Mouse (Mus musculus): ENCODE results near the gene Abi1. TPM values are rescaled to one million over a fixed set of nuclear protein-coding genes. Genes with fewer than 3 reads are reported as not detected.
"Not testable (repeated sequence)": the region's sequence is repeated elsewhere in the genome, so short reads cannot be mapped to it uniquely, and the experiment has no call there.

Gene Abi1
- total RNA-seq, 4 experiments from 2014 or later = 181 to 208 (median 193) TPM

- DNase-seq (ENCODE audit: low spot score in 2 of 2) = no peak
Observed at GRCm38 (mm10) chr2:22962970-22963369, 77.1 kb downstream of the Abi1 start.

- DNase-seq (ENCODE audit: low spot score in 2 of 2) = peak in 1 of 2 experiments; percentile 47
Observed at GRCm38 (mm10) chr2:22962242-22962641, 77.8 kb downstream of the Abi1 start.

- no peak for DNase-seq (ENCODE audit: low spot score in 2 of 2)
Observed at GRCm38 (mm10) chr2:22961681-22962080, 78.4 kb downstream of the Abi1 start.

- no peak for DNase-seq (ENCODE audit: low spot score in 2 of 2)
Observed at GRCm38 (mm10) chr2:22957415-22957814, 82.6 kb downstream of the Abi1 start.

- no peak for DNase-seq (ENCODE audit: low spot score in 2 of 2)
Observed at GRCm38 (mm10) chr2:22955914-22956313, 84.1 kb downstream of the Abi1 start.

- DNase-seq (ENCODE audit: low spot score in 2 of 2) = no peak
Observed at GRCm38 (mm10) chr2:22954278-22954677, 85.8 kb downstream of the Abi1 start.

- DNase-seq (ENCODE audit: low spot score in 2 of 2) = no peak
Observed at GRCm38 (mm10) chr2:22949956-22950355, 90.1 kb downstream of the Abi1 start.

- DNase-seq (ENCODE audit: low spot score in 2 of 2) = no peak
Observed at GRCm38 (mm10) chr2:22933556-22933955, 106.5 kb downstream of the Abi1 start.

GRCm38 (mm10) chr2:22928259-22928658 lies 111.8 kb downstream of the Abi1 start:
- DNase-seq (ENCODE audit: low spot score in 2 of 2) = peak in 1 of 2 experiments; percentile 25

- not testable (repeated sequence) for DNase-seq (ENCODE audit: low spot score in 2 of 2)
Observed at GRCm38 (mm10) chr2:22925911-22926310, 114.1 kb downstream of the Abi1 start.

GRCm38 (mm10) chr2:22918651-22919050 lies 121.4 kb downstream of the Abi1 start:
- no peak for DNase-seq (ENCODE audit: low spot score in 2 of 2)

- no peak for DNase-seq (ENCODE audit: low spot score in 2 of 2)
Observed at GRCm38 (mm10) chr2:22914421-22914820, 125.6 kb downstream of the Abi1 start.

- DNase-seq (ENCODE audit: low spot score in 2 of 2) = no peak
Observed at GRCm38 (mm10) chr2:22903947-22904346, 136.1 kb downstream of the Abi1 start.

GRCm38 (mm10) chr2:22895282-22896273 lies 144.5 kb downstream of the Abi1 start, which contains the start of gene Pdss1:
Pdss1 (plus strand) TSS chr2:22895522.
- DNase-seq (ENCODE audit: low spot score in 2 of 2) = peak; percentile 87 to 88

GRCm38 (mm10) chr2:22894932-22895281 lies 145.1 kb downstream of the Abi1 start:
- no peak for DNase-seq (ENCODE audit: low spot score in 2 of 2)

Other genes starting within 250 kb of the Abi1 start
- gene Pdss1, start 144.7 kb downstream of the Abi1 start, total RNA-seq (2022) = 10 to 100 TPM; 18.2 to 24.1 (median 21.7) TPM
- gene Acbd5, start 27.9 kb upstream of the Abi1 start, total RNA-seq (2022) = 10 to 100 TPM; 80.6 to 92.0 (median 89.1) TPM
- gene Mastl, start 115.8 kb upstream of the Abi1 start, total RNA-seq (2022) = 1 to 10 TPM in 1 of 4 experiments, under 1 TPM in 3; 0.51 to 1.3 (median 0.74) TPM
- gene Yme1l1, start 116.1 kb upstream of the Abi1 start, total RNA-seq (2022) = 100 to 1,000 TPM in 1 of 4 experiments, 10 to 100 TPM in 3; 81.0 to 100 (median 92.3) TPM
- under 1 TPM in 2 of 4 experiments, not detected in 2; 0.18 to 0.27 TPM for gene 4931423N10Rik, start 167.2 kb upstream of the Abi1 start, total RNA-seq (2022)

All from layer of hippocampus, adult 8-10 months (tissue).